Mouse (Mus musculus): ENCODE measurements around the gene Ccr10. TPM values are rescaled to one million over a fixed set of nuclear protein-coding genes. Genes with fewer than 3 reads are reported as not detected.

Gene Ccr10
- polyA plus RNA-seq, 1 experiment from 2014 or later = 0.50 TPM

- Histone ChIP-seq H3K9ac (replicated peaks; ENCODE audit: low read length) (no peak overlapping the region), H3K27ac (ENCODE audit: low read length) (no peak overlapping the region), H3K4me2 (replicated peaks; ENCODE audit: low read depth, low read length) (no peak overlapping the region), H3K4me1 (ENCODE audit: insufficient read depth, low read length) (peaks cover 22% of the 10 kb centered on the region), H3K27me3 (ENCODE audit: insufficient read depth, low read length) (no peaks in the 10 kb centered on the region), H3K36me3 (ENCODE audit: insufficient read depth, low read length) (no peaks in the 10 kb centered on the region), H3K9me3 (ENCODE audit: low read length) (no peaks in the 10 kb centered on the region), H3K4me3 (ENCODE audit: low read length) (no peak overlapping the region)
- WGBS = 29% methylated on average over 10 of the region's 10 CpGs
- ATAC-seq (ENCODE audit: low FRiP score, low TSS enrichment) = no peak
Observed at GRCm38 (mm10) chr11:101146377-101146776, 28.9 kb downstream of the Ccr10 start.

GRCm38 (mm10) chr11:101143338-101144225 is 31.7 kb downstream of the Ccr10 start:
- peak overlapping the region; percentile 68; the same call in 1 of the 2 replicates for H3K27ac ChIP-seq (ENCODE audit: low read length)
- 18% methylated on average over 18 of the region's 19 CpGs for WGBS

GRCm38 (mm10) chr11:101142215-101142967 is 32.9 kb downstream of the Ccr10 start:
- Histone ChIP-seq H3K4me1 (ENCODE audit: insufficient read depth, low read length) (peaks cover 28% of the 10 kb centered on the region; the same call in 1 of the 2 replicates), H3K27me3 (ENCODE audit: insufficient read depth, low read length) (no peaks in the 10 kb centered on the region), H3K27ac (ENCODE audit: low read length) (no peak overlapping the region), H3K9ac (replicated peaks; ENCODE audit: low read length) (no peak overlapping the region), H3K36me3 (ENCODE audit: insufficient read depth, low read length) (no peaks in the 10 kb centered on the region), H3K4me3 (ENCODE audit: low read length) (no peak overlapping the region), H3K4me2 (replicated peaks; ENCODE audit: low read depth, low read length) (no peak overlapping the region), H3K9me3 (ENCODE audit: low read length) (no peaks in the 10 kb centered on the region)
- 86% methylated on average over 10 of the region's 10 CpGs for WGBS
- ATAC-seq (ENCODE audit: low FRiP score, low TSS enrichment) = no peak

More at GRCm38 (mm10) chr11:101143338-101144225, 31.7 kb downstream of the Ccr10 start:
- no peaks in the 10 kb centered on the region for H3K27me3 ChIP-seq (ENCODE audit: insufficient read depth, low read length)
- peak overlapping the region; percentile 33 for H3K4me3 ChIP-seq (ENCODE audit: low read length)
- H3K4me2 ChIP-seq (replicated peaks; ENCODE audit: low read depth, low read length) = peak overlapping the region; percentile 70
- no peaks in the 10 kb centered on the region for H3K9me3 ChIP-seq (ENCODE audit: low read length)
- peak overlapping the region; percentile 61 for H3K9ac ChIP-seq (replicated peaks; ENCODE audit: low read length)
- peaks cover 31% of the 10 kb centered on the region for H3K4me1 ChIP-seq (ENCODE audit: insufficient read depth, low read length)
- H3K36me3 ChIP-seq (ENCODE audit: insufficient read depth, low read length) = no peaks in the 10 kb centered on the region
- peak; percentile 46; the same call in 1 of the 2 replicates for ATAC-seq (ENCODE audit: low FRiP score, low TSS enrichment)

GRCm38 (mm10) chr11:101141088-101141487 is 34.2 kb downstream of the Ccr10 start:
- Histone ChIP-seq H3K4me1 (ENCODE audit: insufficient read depth, low read length) (peaks cover 28% of the 10 kb centered on the region; the same call in 1 of the 2 replicates), H3K9ac (replicated peaks; ENCODE audit: low read length) (no peak overlapping the region), H3K27ac (ENCODE audit: low read length) (no peak overlapping the region), H3K4me2 (replicated peaks; ENCODE audit: low read depth, low read length) (no peak overlapping the region), H3K4me3 (ENCODE audit: low read length) (no peak overlapping the region), H3K36me3 (ENCODE audit: insufficient read depth, low read length) (no peaks in the 10 kb centered on the region), H3K27me3 (ENCODE audit: insufficient read depth, low read length) (no peaks in the 10 kb centered on the region), H3K9me3 (ENCODE audit: low read length) (no peaks in the 10 kb centered on the region)
- no peak for ATAC-seq (ENCODE audit: low FRiP score, low TSS enrichment)
- 88% methylated on average over 8 of the region's 8 CpGs for WGBS

- Histone ChIP-seq H3K9ac (replicated peaks; ENCODE audit: low read length) (peak overlapping the region; percentile 51), H3K27ac (ENCODE audit: low read length) (no peak overlapping the region)
- ATAC-seq (ENCODE audit: low FRiP score, low TSS enrichment) = no peak
Observed at GRCm38 (mm10) chr11:101140164-101140819, 35.0 kb downstream of the Ccr10 start.

GRCm38 (mm10) chr11:101138536-101139181 is 36.6 kb downstream of the Ccr10 start:
- Histone ChIP-seq H3K4me2 (replicated peaks; ENCODE audit: low read depth, low read length) (peak overlapping the region; percentile 41), H3K9ac (replicated peaks; ENCODE audit: low read length) (peak overlapping the region; percentile 45), H3K4me3 (ENCODE audit: low read length) (peak overlapping the region; percentile 10; the same call in 1 of the 2 replicates), H3K36me3 (ENCODE audit: insufficient read depth, low read length) (no peaks in the 10 kb centered on the region), H3K27ac (ENCODE audit: low read length) (peak overlapping the region; percentile 65), H3K9me3 (ENCODE audit: low read length) (no peaks in the 10 kb centered on the region), H3K27me3 (ENCODE audit: insufficient read depth, low read length) (no peaks in the 10 kb centered on the region), H3K4me1 (ENCODE audit: insufficient read depth, low read length) (peaks cover 28% of the 10 kb centered on the region; the same call in 1 of the 2 replicates)
- whole genome bisulfite sequencing = 9% methylated on average over 15 of the region's 15 CpGs
- peak; percentile 70 for ATAC-seq (ENCODE audit: low FRiP score, low TSS enrichment)

More at GRCm38 (mm10) chr11:101140164-101140819, 35.0 kb downstream of the Ccr10 start:
- Histone ChIP-seq H3K9me3 (ENCODE audit: low read length) (no peaks in the 10 kb centered on the region), H3K4me2 (replicated peaks; ENCODE audit: low read depth, low read length) (peak overlapping the region; percentile 60), H3K4me1 (ENCODE audit: insufficient read depth, low read length) (peaks cover 28% of the 10 kb centered on the region; the same call in 1 of the 2 replicates), H3K27me3 (ENCODE audit: insufficient read depth, low read length) (no peaks in the 10 kb centered on the region), H3K4me3 (ENCODE audit: low read length) (peak overlapping the region; percentile 36), H3K36me3 (ENCODE audit: insufficient read depth, low read length) (no peaks in the 10 kb centered on the region)
- WGBS = 33% methylated on average over 27 of the region's 27 CpGs

GRCm38 (mm10) chr11:101137000-101137399 is 38.2 kb downstream of the Ccr10 start:
- Histone ChIP-seq H3K27me3 (ENCODE audit: insufficient read depth, low read length) (no peaks in the 10 kb centered on the region), H3K4me1 (ENCODE audit: insufficient read depth, low read length) (peaks cover 28% of the 10 kb centered on the region; the same call in 1 of the 2 replicates), H3K4me3 (ENCODE audit: low read length) (no peak overlapping the region), H3K36me3 (ENCODE audit: insufficient read depth, low read length) (no peaks in the 10 kb centered on the region), H3K9me3 (ENCODE audit: low read length) (no peaks in the 10 kb centered on the region), H3K27ac (ENCODE audit: low read length) (no peak overlapping the region), H3K9ac (replicated peaks; ENCODE audit: low read length) (no peak overlapping the region), H3K4me2 (replicated peaks; ENCODE audit: low read depth, low read length) (no peak overlapping the region)
- ATAC-seq (ENCODE audit: low FRiP score, low TSS enrichment) = no peak
- 78% methylated on average over 7 of the region's 7 CpGs for WGBS

- H3K4me3 ChIP-seq (ENCODE audit: low read length) = no peak overlapping the region
- no peak overlapping the region for H3K4me2 ChIP-seq (replicated peaks; ENCODE audit: low read depth, low read length)
- 60% methylated on average over 13 of the region's 13 CpGs for WGBS
- no peak for ATAC-seq (ENCODE audit: low FRiP score, low TSS enrichment)
- H3K27ac ChIP-seq (ENCODE audit: low read length) = no peak overlapping the region
- no peak overlapping the region for H3K9ac ChIP-seq (replicated peaks; ENCODE audit: low read length)
- H3K36me3 ChIP-seq (ENCODE audit: insufficient read depth, low read length) = no peaks in the 10 kb centered on the region
- H3K9me3 ChIP-seq (ENCODE audit: low read length) = peaks cover 4% of the 10 kb centered on the region
- peaks cover 15% of the 10 kb centered on the region; the same call in 1 of the 2 replicates for H3K4me1 ChIP-seq (ENCODE audit: insufficient read depth, low read length)
- H3K27me3 ChIP-seq (ENCODE audit: insufficient read depth, low read length) = no peaks in the 10 kb centered on the region
Observed at GRCm38 (mm10) chr11:101134217-101134865, 40.9 kb downstream of the Ccr10 start.

All from kidney, embryonic 16.5 days (tissue).